25 mouse cellular contexts compared by ENCODE assay signal in the genomic region with DNA sequence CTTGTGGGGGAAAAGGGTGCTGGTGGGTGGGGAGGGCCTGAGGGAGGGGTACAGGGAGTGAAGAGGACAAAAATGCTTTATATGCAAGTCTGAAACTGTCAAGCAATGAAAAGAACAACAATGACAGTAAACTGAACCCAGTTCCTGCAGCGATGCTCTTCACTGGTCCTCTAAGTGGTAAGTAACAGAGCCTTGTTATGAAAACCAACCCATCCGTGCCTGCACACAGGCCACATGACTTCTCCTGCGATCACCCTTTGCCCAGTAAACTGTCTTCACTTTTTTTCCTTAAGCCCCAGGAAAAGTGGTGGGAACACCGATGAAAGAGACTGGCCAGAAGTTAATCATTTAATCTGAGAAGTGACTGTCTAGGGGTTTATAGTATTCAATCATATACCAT.
A peak's percentile ranks its signal among the peaks of the same experiment; 100 is the strongest.
DNase-seq lines count a peak whose midpoint lies in the region; ATAC-seq and TF ChIP-seq lines count a peak whose summit lies in the region.
"Had no signal": no experiment of that assay in that cellular context is flagged by ENCODE, and none has a peak within 500 bp of the region (broad histone marks: within the 10 kb centered on the region; RNA-seq: fewer than 3 reads in every experiment).

No protein-coding gene starts in this region.

- peak; percentile 5 for DNase-seq in kidney, adult 2 months
- no peak for DNase-seq in kidney, adult 18-20 months
- no peak for DNase-seq in kidney, postnatal 4 days
- DNase-seq in kidney, adult 11 months, result no peak
- DNase-seq in kidney, postnatal 36 days, result peak; percentile 6 to 9
- DNase-seq in kidney, postnatal 10 days, result no peak
- DNase-seq: adrenal gland, adult 8-10 months; adrenal gland, postnatal 14 days; adrenal gland, postnatal 36 days; B cell, adult 2 months; cerebellum, adult 11-12 months; cerebellum, adult 2 months; cerebellum, adult 9-10 months; cerebellum, postnatal 10 days; cerebellum, postnatal 25 days had no signal

- H3K27ac ChIP-seq in kidney, adult 2 months (ENCODE audit: insufficient read depth, low read depth, low read length), result no peak overlapping the region
- H3K27ac ChIP-seq in kidney, embryonic 14.5 days (ENCODE audit: low read depth, low read length), result no peak overlapping the region
- H3K27ac ChIP-seq in kidney, embryonic 16.5 days (ENCODE audit: low read length), result peak overlapping the region; percentile 54; the same call in 1 of the 2 replicates
- H3K27ac ChIP-seq: embryonic facial prominence, embryonic 10.5 days; embryonic facial prominence, embryonic 12.5 days; forebrain, embryonic 13.5 days had no signal

- peak; percentile 78; the same call in 1 of the 2 replicates for ATAC-seq in kidney, embryonic 14.5 days (ENCODE audit: low FRiP score, low TSS enrichment)
- ATAC-seq in kidney, embryonic 16.5 days (ENCODE audit: low FRiP score, low TSS enrichment), result peak; percentile 81; the same call in 1 of the 2 replicates
- ATAC-seq: activated CD4-positive, CD25-positive, alpha-beta regulatory T cell, adult 4 months; CD4-positive, CD25-positive, alpha-beta regulatory T cell, adult 4 months; forebrain, embryonic 13.5 days; Patski had no signal

- H3K4me2 ChIP-seq in kidney, embryonic 14.5 days (replicated peaks; ENCODE audit: low read depth, low read length), result no peak overlapping the region
- H3K4me2 ChIP-seq in kidney, embryonic 16.5 days (replicated peaks; ENCODE audit: low read depth, low read length), result no peak overlapping the region
- H3K4me2 ChIP-seq: embryonic facial prominence, embryonic 12.5 days; forebrain, embryonic 13.5 days had no signal

- H3K9ac ChIP-seq in kidney, embryonic 14.5 days (ENCODE audit: low read depth, low read length), result no peak overlapping the region
- H3K9ac ChIP-seq in kidney, embryonic 16.5 days (replicated peaks; ENCODE audit: low read length), result no peak overlapping the region
- H3K9ac ChIP-seq: embryonic facial prominence, embryonic 12.5 days; forebrain, embryonic 13.5 days had no signal

- TF ChIP-seq CTCF in kidney, adult 2 months (conservative IDR thresholded peaks at IDR 0.05; ENCODE audit: insufficient read depth, insufficient read length, low read depth, low read length), result no peak

- no peaks in the 10 kb centered on the region for H3K9me3 ChIP-seq in kidney, embryonic 14.5 days (ENCODE audit: control insufficient read depth, low read length)
- no peaks in the 10 kb centered on the region for H3K9me3 ChIP-seq in kidney, embryonic 16.5 days (ENCODE audit: low read length)
- H3K9me3 ChIP-seq: embryonic facial prominence, embryonic 10.5 days; embryonic facial prominence, embryonic 12.5 days; forebrain, embryonic 13.5 days; G1E had no signal

- H3K36me3 ChIP-seq in kidney, adult 2 months (ENCODE audit: control insufficient read depth, insufficient read depth, low read length), result no peaks in the 10 kb centered on the region
- H3K36me3 ChIP-seq in kidney, embryonic 14.5 days (ENCODE audit: control insufficient read depth, insufficient read depth, low read length), result no peaks in the 10 kb centered on the region
- no peaks in the 10 kb centered on the region for H3K36me3 ChIP-seq in kidney, embryonic 16.5 days (ENCODE audit: insufficient read depth, low read length)
- H3K36me3 ChIP-seq: embryonic facial prominence, embryonic 10.5 days; embryonic facial prominence, embryonic 12.5 days; G1E had no signal

- H3K4me3 ChIP-seq in kidney, adult 2 months (ENCODE audit: insufficient read depth, low read depth, low read length), result no peak overlapping the region
- H3K4me3 ChIP-seq in kidney, embryonic 14.5 days (ENCODE audit: low read length), result no peak overlapping the region
- H3K4me3 ChIP-seq in kidney, embryonic 16.5 days (ENCODE audit: low read length), result no peak overlapping the region
- H3K4me3 ChIP-seq: embryonic facial prominence, embryonic 10.5 days; embryonic facial prominence, embryonic 12.5 days; forebrain, embryonic 13.5 days had no signal

- no peaks in the 10 kb centered on the region for H3K4me1 ChIP-seq in kidney, adult 2 months (ENCODE audit: control insufficient read depth, insufficient read depth, low read length)
- H3K4me1 ChIP-seq in kidney, embryonic 14.5 days (ENCODE audit: control insufficient read depth, insufficient read depth, low read length), result peaks cover 2% of the 10 kb centered on the region; the same call in 1 of the 2 replicates
- 0 out of 2 replicates have a peak, but pooled peaks cover 12% of the 10 kb centered on the region for H3K4me1 ChIP-seq in kidney, embryonic 16.5 days (ENCODE audit: insufficient read depth, low read length)
- H3K4me1 ChIP-seq: embryonic facial prominence, embryonic 12.5 days; forebrain, embryonic 13.5 days had no signal

- WGBS in kidney, adult 2 months, result 39% methylated on average over 4 of the region's 4 CpGs
- 51% methylated on average over 4 of the region's 4 CpGs for WGBS in kidney, embryonic 14.5 days
- WGBS in kidney, embryonic 16.5 days, result 49% methylated on average over 4 of the region's 4 CpGs

- H3K27me3 ChIP-seq in kidney, adult 2 months (replicated peaks; ENCODE audit: control insufficient read depth, insufficient read depth, low read length), result no peaks in the 10 kb centered on the region
- no peaks in the 10 kb centered on the region for H3K27me3 ChIP-seq in kidney, embryonic 14.5 days (ENCODE audit: control insufficient read depth, insufficient read depth, low read length)
- no peaks in the 10 kb centered on the region for H3K27me3 ChIP-seq in kidney, embryonic 16.5 days (ENCODE audit: insufficient read depth, low read length)
- H3K27me3 ChIP-seq: CH12.LX; embryonic facial prominence, embryonic 12.5 days; forebrain, embryonic 13.5 days; Patski had no signal

- no peak for TF ChIP-seq POLR2A in kidney, adult 2 months (IDR thresholded peaks at IDR 0.05; ENCODE audit: low read depth, low read length)

Comparison
In these comparisons a context has a peak if more than half of its experiments do, and no peak if none do; other contexts are left out.
1. DNase-seq: peak in kidney, adult 2 months (single experiment) and kidney, postnatal 36 days (2 of 2); none in kidney, adult 18-20 months (single experiment), kidney, postnatal 4 days (0 of 2), kidney, adult 11 months (single experiment) and kidney, postnatal 10 days (single experiment).